Mouse (Mus musculus) spleen, adult 2 months (tissue): ENCODE data around the gene Nab1. TPM values are rescaled to one million over a fixed set of nuclear protein-coding genes. Genes with fewer than 3 reads are reported as not detected.

ENCODE experiments used
- DNase-seq, 2 experiments: peaks; one replicate each; pipeline versions ENCODE4 v3.0.0 to v3.0.0-alpha.2; 2012 to 2021; ENCODE audit warnings: low spot score in 2 of 2, low read depth in 1 of 2
- H3K27ac ChIP-seq: fragments of 200-500 bp; 2 replicates; pipeline ENCODE4 v1.5.1; 2012; ENCODE audit warnings: low read length, inconsistent platforms; ENCODE audit not compliant: insufficient read depth
- H3K27me3 ChIP-seq: fragments of 200-500 bp; 2 replicates; pipeline ENCODE4 v1.6.1; 2012; ENCODE audit warnings: mild to moderate bottlenecking, moderate library complexity, low read length, inconsistent platforms; ENCODE audit not compliant: control insufficient read depth, insufficient read depth
- H3K36me3 ChIP-seq: fragments of 200-500 bp; 2 replicates; pipeline ENCODE4 v1.6.1; 2012; ENCODE audit warnings: mild to moderate bottlenecking, low read length, inconsistent platforms; ENCODE audit not compliant: control insufficient read depth, insufficient read depth
- H3K4me1 ChIP-seq: fragments of 200-500 bp; 2 replicates; pipeline ENCODE4 v1.6.1; 2011; ENCODE audit warnings: inconsistent platforms; ENCODE audit not compliant: control insufficient read depth, insufficient read depth, insufficient read length
- H3K4me3 ChIP-seq: fragments of 200-500 bp; 2 replicates; pipeline ENCODE4 v1.5.1; 2011; ENCODE audit warnings: mild to moderate bottlenecking, inconsistent platforms; ENCODE audit not compliant: insufficient read depth, insufficient read length; ENCODE audit errors: extremely low read depth
- CTCF ChIP-seq: fragments of 200-500 bp; IDR thresholded peaks from 2 replicates; pipeline ENCODE4 v1.5.1; 2011; ENCODE audit warnings: mild to moderate bottlenecking, inconsistent platforms; ENCODE audit not compliant: insufficient read depth, insufficient read length, insufficient replicate concordance; ENCODE audit errors: extremely low read depth
- POLR2A ChIP-seq: fragments of 200-500 bp; IDR thresholded peaks from 2 replicates; pipeline ENCODE4 v1.6.1; 2011; ENCODE audit warnings: low read depth, low read length, inconsistent platforms
- WGBS: fragments of 180-500 bp; shearing (Covaris S2); methylation state at CpG from one replicate; pipeline ENCODE4 v1.1.7; 2018; 5-methylcytosine and 5-hydroxymethylcytosine counted together
- polyA plus RNA-seq: library from polyadenylated mRNA; depleted of rRNA; stranded (reverse); fragments of >200 nt; gene quantifications from 2 replicates; pipeline ENCODE4 v1.2.3, GENCODE M21; 2012; rRNA removed

Nab1 gene
- polyA plus RNA-seq, 1 experiment, result 8.2 TPM

- Histone ChIP-seq H3K27ac (no peak overlapping the region), H3K36me3 (no peaks in the 10 kb centered on the region), H3K4me3 (no peak overlapping the region), H3K4me1 (peaks cover 12% of the 10 kb centered on the region; the same call in 1 of the 2 replicates), H3K27me3 (no peaks in the 10 kb centered on the region)
- TF ChIP-seq POLR2A (no peak), CTCF (no peak)
- DNase-seq, result no peak
- 80% methylated on average over 1 of the region's 1 CpGs for WGBS
Observed at GRCm38 (mm10) chr1:52430116-52430515, 70.4 kb downstream of the Nab1 start.

GRCm38 (mm10) chr1:52427841-52428464 is 72.5 kb downstream of the Nab1 start:
- Histone ChIP-seq H3K27ac (no peak overlapping the region), H3K4me3 (no peak overlapping the region)

GRCm38 (mm10) chr1:52423846-52424245 is 76.6 kb downstream of the Nab1 start:
- no peaks in the 10 kb centered on the region for H3K27me3 ChIP-seq
- no peak overlapping the region for H3K4me3 ChIP-seq
- no peaks in the 10 kb centered on the region; the same call in 1 of the 2 replicates for H3K4me1 ChIP-seq
- no peak overlapping the region for H3K27ac ChIP-seq
- DNase-seq, result no peak
- TF ChIP-seq CTCF (no peak), POLR2A (no peak)
- WGBS, result 79% methylated on average over 1 of the region's 1 CpGs
- no peaks in the 10 kb centered on the region for H3K36me3 ChIP-seq

More at GRCm38 (mm10) chr1:52427841-52428464, 72.5 kb downstream of the Nab1 start:
- Histone ChIP-seq H3K4me1 (peaks cover 12% of the 10 kb centered on the region; the same call in 1 of the 2 replicates), H3K27me3 (no peaks in the 10 kb centered on the region), H3K36me3 (no peaks in the 10 kb centered on the region)
- 81% methylated on average over 2 of the region's 2 CpGs for WGBS
- no peak for TF ChIP-seq POLR2A
- no peak for TF ChIP-seq CTCF
- no peak for DNase-seq

GRCm38 (mm10) chr1:52423057-52423456 is 77.4 kb downstream of the Nab1 start:
- Histone ChIP-seq H3K4me1 (no peaks in the 10 kb centered on the region; the same call in 1 of the 2 replicates), H3K27ac (no peak overlapping the region), H3K27me3 (no peaks in the 10 kb centered on the region), H3K36me3 (no peaks in the 10 kb centered on the region), H3K4me3 (no peak overlapping the region)
- TF ChIP-seq CTCF (no peak), POLR2A (no peak)
- WGBS, result 89% methylated on average over 2 of the region's 2 CpGs
- no peak for DNase-seq

GRCm38 (mm10) chr1:52422137-52422536 is 78.3 kb downstream of the Nab1 start:
- Histone ChIP-seq H3K4me1 (no peaks in the 10 kb centered on the region), H3K27me3 (no peaks in the 10 kb centered on the region), H3K4me3 (no peak overlapping the region), H3K36me3 (no peaks in the 10 kb centered on the region), H3K27ac (no peak overlapping the region)
- no peak for DNase-seq
- TF ChIP-seq POLR2A (no peak), CTCF (no peak)
- 93% methylated on average over 3 of the region's 3 CpGs for WGBS

- no peaks in the 10 kb centered on the region for H3K36me3 ChIP-seq
- H3K4me3 ChIP-seq, result no peak overlapping the region
- no peaks in the 10 kb centered on the region for H3K4me1 ChIP-seq
- DNase-seq, result no peak
- H3K27ac ChIP-seq, result no peak overlapping the region
- no peaks in the 10 kb centered on the region for H3K27me3 ChIP-seq
- TF ChIP-seq POLR2A (no peak), CTCF (no peak)
Observed at GRCm38 (mm10) chr1:52421623-52422022, 78.9 kb downstream of the Nab1 start.

- Histone ChIP-seq H3K4me1 (no peaks in the 10 kb centered on the region), H3K27ac (no peak overlapping the region), H3K4me3 (no peak overlapping the region), H3K36me3 (no peaks in the 10 kb centered on the region), H3K27me3 (no peaks in the 10 kb centered on the region)
- TF ChIP-seq POLR2A, result no peak
- no peak for TF ChIP-seq CTCF
- 80% methylated on average over 7 of the region's 7 CpGs for WGBS
- DNase-seq, result no peak
Observed at GRCm38 (mm10) chr1:52419088-52419819, 81.2 kb downstream of the Nab1 start.

Other genes with a start within 250 kb of the Nab1 start
- gene Nemp2, start 130.0 kb upstream of the Nab1 start, polyA plus RNA-seq, result 20.9 and 23.2 TPM in 2 replicates
- 3.7 and 4.5 TPM in 2 replicates for gene Mfsd6, start 226.8 kb upstream of the Nab1 start, polyA plus RNA-seq